Mouse (Mus musculus) stomach, postnatal 0 days (tissue): ENCODE data around the gene Prkar1a.

Experiments used
- CTCF ChIP-seq: IDR thresholded peaks from 2 replicates; pipeline ENCODE4 v1.5.1; 2016; ENCODE audit warnings: antibody characterized with exemption, low read depth, mild to moderate bottlenecking, moderate library complexity
- EP300 ChIP-seq: optimal IDR thresholded peaks from 2 replicates; pipeline ENCODE3; 2016; ENCODE audit warnings: antibody characterized with exemption

DNA sequence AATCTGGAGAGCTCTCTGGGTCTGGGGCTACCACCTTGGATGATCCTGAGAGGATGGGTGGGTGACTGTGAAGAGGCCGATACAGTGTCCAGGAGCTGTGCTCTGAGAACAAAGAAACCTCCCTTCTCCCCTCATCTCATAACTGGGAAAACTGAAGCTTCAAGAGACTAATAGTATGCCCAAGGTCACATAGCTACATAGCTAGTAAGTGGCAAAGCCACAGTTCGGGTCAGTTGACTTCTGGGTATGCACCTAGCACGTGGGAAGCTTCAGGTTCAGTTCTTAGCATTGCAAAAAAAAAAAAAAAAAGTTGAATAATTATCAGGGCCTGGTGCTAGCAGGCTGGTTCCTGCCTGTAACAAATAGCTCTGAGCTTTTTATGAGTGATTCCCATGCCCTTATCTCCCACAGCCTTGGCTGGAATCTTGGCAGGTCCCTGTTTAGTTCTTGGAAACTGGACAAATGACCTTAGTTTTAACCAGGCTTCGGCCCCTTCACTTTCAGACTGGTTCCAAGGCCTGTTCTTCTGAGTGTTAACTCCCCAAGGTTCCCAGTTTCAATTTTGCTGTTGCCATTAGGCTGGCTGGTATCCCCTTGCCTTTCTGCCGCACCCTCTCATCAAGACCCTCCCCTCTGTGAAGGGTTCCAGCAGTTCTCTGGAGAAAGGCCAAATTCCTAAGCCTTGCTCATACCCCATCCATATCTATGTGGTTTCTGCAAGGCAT is 7.5 kb upstream of the Prkar1a start:
- TF ChIP-seq CTCF (no peak), EP300 (no peak)
